Mouse (Mus musculus): ENCODE measurements around the gene Nelfb. TPM values are rescaled to one million over a fixed set of nuclear protein-coding genes. Genes with fewer than 3 reads are reported as not detected.
A peak's percentile ranks its signal among the peaks of the same experiment; 100 is the strongest.

Nelfb gene
- polyA plus RNA-seq, 1 experiment from 2014 or later: 42.8 TPM

DNA sequence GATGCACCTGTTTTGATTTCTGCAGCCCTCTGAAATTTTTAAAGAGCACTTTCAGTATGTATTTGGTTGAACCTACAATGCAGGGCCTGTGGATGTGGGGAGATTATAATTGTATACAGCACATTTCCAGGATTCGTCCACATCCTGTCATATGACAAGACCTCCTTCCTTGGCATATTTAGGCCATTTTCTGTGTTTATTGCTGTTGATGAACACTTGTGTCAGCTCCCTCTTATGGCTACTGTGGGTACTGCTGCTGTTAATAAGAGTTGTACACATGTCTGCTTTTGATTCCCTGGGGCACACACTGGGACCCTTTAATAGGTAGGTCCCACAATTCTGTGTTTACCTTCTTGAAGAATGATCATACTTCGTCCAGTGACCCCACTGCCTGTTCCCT is 53.6 kb downstream of the Nelfb start:
- Histone ChIP-seq H3K4me2 (no peak overlapping the region), H3K36me3 (no peaks in the 10 kb centered on the region), H3K9me3 (replicated peaks) (no peaks in the 10 kb centered on the region), H3K4me1 (replicated peaks) (peaks cover 3% of the 10 kb centered on the region), H3K27me3 (0 out of 2 replicates have a peak, but pooled peaks cover under 1% of the 10 kb centered on the region), H3K4me3 (replicated peaks) (no peak overlapping the region), H3K9ac (no peak overlapping the region), H3K27ac (no peak overlapping the region)
- DNase-seq: no peak
- ATAC-seq (ENCODE audit: low read depth): no peak
- WGBS (ENCODE audit: insufficient replicate concordance): 30% methylated on average over 2 of the region's 2 CpGs

DNA sequence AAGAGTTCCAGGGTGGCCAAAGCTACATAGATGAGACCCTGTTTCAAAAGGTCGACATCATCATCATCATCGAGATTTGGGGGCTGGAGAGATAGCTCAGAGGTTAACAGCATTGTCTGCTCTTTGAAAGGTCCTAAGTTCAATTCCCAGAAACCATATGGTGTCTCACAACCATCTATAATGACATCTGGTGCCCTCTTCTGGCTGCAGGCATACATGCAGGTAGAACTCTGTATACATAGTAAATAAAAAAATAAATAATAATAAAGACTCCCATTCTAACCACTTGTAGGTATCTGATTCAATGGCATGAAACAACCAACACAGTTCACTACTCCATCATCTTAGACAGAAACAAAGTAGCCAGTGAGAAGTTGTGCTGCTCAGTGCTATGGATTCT is 54.3 kb downstream of the Nelfb start:
- no peaks in the 10 kb centered on the region for H3K27me3 ChIP-seq
- H3K4me1 ChIP-seq (replicated peaks): peaks cover 5% of the 10 kb centered on the region
- DNase-seq (no peak), ATAC-seq (ENCODE audit: low read depth) (peak; percentile 15; the same call in 1 of the 2 replicates)
- no peak overlapping the region for H3K4me3 ChIP-seq (replicated peaks)
- no peak overlapping the region for H3K4me2 ChIP-seq
- no peak overlapping the region for H3K27ac ChIP-seq
- no peaks in the 10 kb centered on the region for H3K9me3 ChIP-seq (replicated peaks)
- 21% methylated on average over 2 of the region's 2 CpGs for WGBS (ENCODE audit: insufficient replicate concordance)
- no peak overlapping the region for H3K9ac ChIP-seq
- no peaks in the 10 kb centered on the region for H3K36me3 ChIP-seq

- Histone ChIP-seq H3K27me3 (no peaks in the 10 kb centered on the region), H3K4me1 (replicated peaks) (peaks cover 5% of the 10 kb centered on the region), H3K36me3 (no peaks in the 10 kb centered on the region), H3K9ac (no peak overlapping the region), H3K27ac (no peak overlapping the region), H3K4me3 (replicated peaks) (no peak overlapping the region), H3K9me3 (replicated peaks) (no peaks in the 10 kb centered on the region), H3K4me2 (no peak overlapping the region)
- DNase-seq (no peak), ATAC-seq (ENCODE audit: low read depth) (no peak)
- 73% methylated on average over 3 of the region's 3 CpGs for WGBS (ENCODE audit: insufficient replicate concordance)
Observed at GRCm38 (mm10) chr2:25156177-25156576, 55.1 kb downstream of the Nelfb start.

DNA sequence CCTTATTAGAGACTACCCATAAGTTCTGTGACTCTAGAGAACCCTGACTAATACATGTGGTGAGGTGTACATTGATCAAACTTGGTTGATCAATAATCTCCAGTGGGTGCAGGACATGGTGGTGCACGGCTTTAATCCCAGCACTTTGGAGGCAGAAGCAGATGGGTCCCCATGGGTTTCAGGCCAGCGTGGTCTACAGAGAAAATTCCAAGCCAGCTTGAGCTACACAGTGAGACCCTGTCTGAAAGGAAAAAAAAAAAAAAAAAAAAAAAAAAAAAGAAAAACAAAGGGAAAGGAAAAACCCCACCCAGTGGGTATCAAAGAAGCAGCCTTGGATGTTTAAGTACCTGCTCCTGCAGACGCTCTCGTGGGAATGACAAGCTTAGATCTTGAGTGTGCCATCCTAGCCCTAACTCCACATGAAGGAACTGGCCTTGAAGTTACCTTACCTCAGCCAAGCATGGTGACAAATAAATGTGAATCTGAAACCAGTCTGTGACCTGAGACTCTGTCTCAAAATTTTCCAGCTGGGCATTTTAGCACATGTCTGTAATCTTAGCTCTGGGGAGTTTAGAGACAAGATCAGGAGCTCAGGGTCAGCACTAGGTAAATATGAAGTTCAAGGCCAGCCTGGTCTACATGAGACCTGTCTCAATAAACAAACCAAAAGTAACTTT is 59.9 kb downstream of the Nelfb start:
- peaks cover 14% of the 10 kb centered on the region for H3K4me1 ChIP-seq (replicated peaks)
- no peak overlapping the region for H3K27ac ChIP-seq
- no peaks in the 10 kb centered on the region for H3K36me3 ChIP-seq
- no peak for DNase-seq
- no peak for ATAC-seq (ENCODE audit: low read depth)
- no peak overlapping the region for H3K4me3 ChIP-seq (replicated peaks)
- no peak overlapping the region for H3K9ac ChIP-seq
- H3K9me3 ChIP-seq (replicated peaks): no peaks in the 10 kb centered on the region
- 0 out of 2 replicates have a peak, but pooled peaks cover 4% of the 10 kb centered on the region for H3K27me3 ChIP-seq
- H3K4me2 ChIP-seq: no peak overlapping the region
- WGBS (ENCODE audit: insufficient replicate concordance): 76% methylated on average over 4 of the region's 4 CpGs

Other genes starting within 250 kb of the Nelfb start
- gene Dph7, start 249.1 kb downstream of the Nelfb start, polyA plus RNA-seq (2015; fragmentation: Nextera tagmentation; extraction: Ambion mirVana): 10.1 and 11.7 TPM in 2 replicates
- 110 and 123 TPM in 2 replicates for gene Mrpl41, start 236.4 kb downstream of the Nelfb start, polyA plus RNA-seq (2015; fragmentation: Nextera tagmentation; extraction: Ambion mirVana)
- 12.0 and 12.8 TPM in 2 replicates for gene Pnpla7, start 235.5 kb downstream of the Nelfb start, polyA plus RNA-seq (2015; fragmentation: Nextera tagmentation; extraction: Ambion mirVana)
- gene Nsmf, start 157.1 kb downstream of the Nelfb start, polyA plus RNA-seq (2015; fragmentation: Nextera tagmentation; extraction: Ambion mirVana): 8.0 and 10.2 TPM in 2 replicates
- gene Entpd8, start 131.2 kb downstream of the Nelfb start, polyA plus RNA-seq (2015; fragmentation: Nextera tagmentation; extraction: Ambion mirVana): 1.6 and 2.2 TPM in 2 replicates
- gene Noxa1, start 116.3 kb downstream of the Nelfb start, polyA plus RNA-seq (2015; fragmentation: Nextera tagmentation; extraction: Ambion mirVana): 1.1 and 1.6 TPM in 2 replicates
- 2.5 and 2.6 TPM in 2 replicates for gene Nrarp, start 30.7 kb downstream of the Nelfb start, polyA plus RNA-seq (2015; fragmentation: Nextera tagmentation; extraction: Ambion mirVana)
- 5.5 and 6.0 TPM in 2 replicates for gene Tor4a, start 14.6 kb downstream of the Nelfb start, polyA plus RNA-seq (2015; fragmentation: Nextera tagmentation; extraction: Ambion mirVana)
- gene Stpg3, start 3.1 kb upstream of the Nelfb start, polyA plus RNA-seq (2015; fragmentation: Nextera tagmentation; extraction: Ambion mirVana): not detected in 2 replicates
- not detected in 2 replicates for gene Fam166a, start 7.3 kb upstream of the Nelfb start, polyA plus RNA-seq (2015; fragmentation: Nextera tagmentation; extraction: Ambion mirVana)
- 835 and 850 TPM in 2 replicates for gene Tubb4b, start 13.2 kb upstream of the Nelfb start, polyA plus RNA-seq (2015; fragmentation: Nextera tagmentation; extraction: Ambion mirVana)
- gene Slc34a3, start 22.9 kb upstream of the Nelfb start, polyA plus RNA-seq (2015; fragmentation: Nextera tagmentation; extraction: Ambion mirVana): not detected in 2 replicates
- not detected in 2 replicates for gene Rnf224, start 25.3 kb upstream of the Nelfb start, polyA plus RNA-seq (2015; fragmentation: Nextera tagmentation; extraction: Ambion mirVana)
- gene Rnf208, start 30.8 kb upstream of the Nelfb start, polyA plus RNA-seq (2015; fragmentation: Nextera tagmentation; extraction: Ambion mirVana): 0.60 and 0.74 TPM in 2 replicates
- gene Cysrt1, start 31.0 kb upstream of the Nelfb start, polyA plus RNA-seq (2015; fragmentation: Nextera tagmentation; extraction: Ambion mirVana): not detected in 2 replicates
- gene AL732309.1, start 35.4 kb upstream of the Nelfb start, polyA plus RNA-seq (2015; fragmentation: Nextera tagmentation; extraction: Ambion mirVana): 2.1 and 2.7 TPM in 2 replicates
- gene Tmem203, start 44.0 kb upstream of the Nelfb start, polyA plus RNA-seq (2015; fragmentation: Nextera tagmentation; extraction: Ambion mirVana): 13.5 and 14.7 TPM in 2 replicates
- gene Tprn, start 51.1 kb upstream of the Nelfb start, polyA plus RNA-seq (2015; fragmentation: Nextera tagmentation; extraction: Ambion mirVana): 5.6 and 6.1 TPM in 2 replicates
- gene Ssna1, start 60.9 kb upstream of the Nelfb start, polyA plus RNA-seq (2015; fragmentation: Nextera tagmentation; extraction: Ambion mirVana): 158 and 162 TPM in 2 replicates
- gene Anapc2, start 61.0 kb upstream of the Nelfb start, polyA plus RNA-seq (2015; fragmentation: Nextera tagmentation; extraction: Ambion mirVana): 50.5 and 51.0 TPM in 2 replicates
- gene Tmem210, start 76.7 kb upstream of the Nelfb start, polyA plus RNA-seq (2015; fragmentation: Nextera tagmentation; extraction: Ambion mirVana): not detected in 2 replicates
- not detected in 2 replicates for gene Lrrc26, start 78.4 kb upstream of the Nelfb start, polyA plus RNA-seq (2015; fragmentation: Nextera tagmentation; extraction: Ambion mirVana)
- 0.12 and 0.41 TPM in 2 replicates for gene Grin1, start 107.7 kb upstream of the Nelfb start, polyA plus RNA-seq (2015; fragmentation: Nextera tagmentation; extraction: Ambion mirVana)
- gene Man1b1, start 120.8 kb upstream of the Nelfb start, polyA plus RNA-seq (2015; fragmentation: Nextera tagmentation; extraction: Ambion mirVana): 18.8 and 27.1 TPM in 2 replicates
- gene Dpp7, start 144.9 kb upstream of the Nelfb start, polyA plus RNA-seq (2015; fragmentation: Nextera tagmentation; extraction: Ambion mirVana): 9.0 and 10.5 TPM in 2 replicates
- 13.4 and 16.1 TPM in 2 replicates for gene Uap1l1, start 154.2 kb upstream of the Nelfb start, polyA plus RNA-seq (2015; fragmentation: Nextera tagmentation; extraction: Ambion mirVana)
- gene Sapcd2, start 160.8 kb upstream of the Nelfb start, polyA plus RNA-seq (2015; fragmentation: Nextera tagmentation; extraction: Ambion mirVana): 30.0 and 30.6 TPM in 2 replicates
- gene Entpd2, start 184.4 kb upstream of the Nelfb start, polyA plus RNA-seq (2015; fragmentation: Nextera tagmentation; extraction: Ambion mirVana): 0.40 and 0.41 TPM in 2 replicates
- gene Npdc1, start 187.9 kb upstream of the Nelfb start, polyA plus RNA-seq (2015; fragmentation: Nextera tagmentation; extraction: Ambion mirVana): 4.2 and 5.1 TPM in 2 replicates
- gene Fut7, start 211.8 kb upstream of the Nelfb start, polyA plus RNA-seq (2015; fragmentation: Nextera tagmentation; extraction: Ambion mirVana): 0.56 and 0.97 TPM in 2 replicates
- gene Abca2, start 217.2 kb upstream of the Nelfb start, polyA plus RNA-seq (2015; fragmentation: Nextera tagmentation; extraction: Ambion mirVana): 1.4 and 1.6 TPM in 2 replicates
- gene Clic3, start 245.3 kb upstream of the Nelfb start, polyA plus RNA-seq (2015; fragmentation: Nextera tagmentation; extraction: Ambion mirVana): 0.21 and 0.25 TPM in 2 replicates
- gene Paxx, start 249.6 kb upstream of the Nelfb start, polyA plus RNA-seq (2015; fragmentation: Nextera tagmentation; extraction: Ambion mirVana): 7.2 and 7.7 TPM in 2 replicates